Mouse (Mus musculus) liver, embryonic 14.5 days (tissue): ENCODE measurements around the gene Tmem41b.

Experiments used
- CTCF ChIP-seq: IDR thresholded peaks from 2 replicates; pipeline ENCODE4 v1.5.1; 2016; ENCODE audit warnings: antibody characterized with exemption, low read depth, control low read depth
- EP300 ChIP-seq: IDR thresholded peaks from 2 replicates; pipeline ENCODE4 v1.6.1; 2016; ENCODE audit warnings: antibody characterized with exemption, low read depth

- no peak for TF ChIP-seq CTCF
- TF ChIP-seq EP300 = no peak
These were observed 22.4 kb upstream of the Tmem41b start for GRCm38 (mm10) chr7:110009084-110009483.
